Comparison of ENCODE assay signal across 9 mouse cellular contexts in the genomic region with DNA sequence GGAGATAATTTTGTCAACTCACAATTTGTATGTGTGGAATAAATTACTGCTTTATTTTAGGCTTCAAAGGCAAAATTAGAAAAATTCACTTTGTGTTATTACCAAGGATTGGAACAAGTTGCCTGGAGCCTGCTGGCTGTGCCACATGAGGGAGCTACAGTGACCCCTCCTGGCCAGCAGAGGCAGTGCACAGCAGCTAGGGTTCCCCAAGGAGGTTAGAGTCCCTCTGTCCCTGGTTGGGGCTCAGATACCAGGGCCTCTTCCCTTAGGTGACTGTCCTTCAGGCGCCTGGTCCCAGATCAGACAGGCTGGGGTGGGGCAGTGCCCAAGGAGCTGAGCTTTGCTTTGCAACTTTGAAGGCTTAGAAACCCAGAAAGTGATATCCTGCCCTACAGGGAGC. TPM values are rescaled to one million over a fixed set of nuclear protein-coding genes. Genes with fewer than 3 reads are reported as not detected.
DNase-seq lines count a peak whose midpoint lies in the region; ATAC-seq and TF ChIP-seq lines count a peak whose summit lies in the region.
"Had no signal": no experiment of that assay in that cellular context is flagged by ENCODE, and none has a peak within 500 bp of the region (broad histone marks: within the 10 kb centered on the region; RNA-seq: fewer than 3 reads in every experiment).

No protein-coding gene starts in this region.

- H3K27me3 ChIP-seq in ES-Bruce4 (ENCODE audit: control insufficient read depth, insufficient read depth, low read length, poor library complexity, severe bottlenecking) = no peaks in the 10 kb centered on the region
- H3K27me3 ChIP-seq: limb, embryonic 13.5 days had no signal

- no peak overlapping the region for H3K4me3 ChIP-seq in ES-Bruce4 (ENCODE audit: low read depth, low read length)
- H3K4me3 ChIP-seq: limb, embryonic 13.5 days had no signal

- no peaks in the 10 kb centered on the region for H3K9me3 ChIP-seq in ES-Bruce4 (replicated peaks; ENCODE audit: control insufficient read depth, insufficient read depth, low read length, poor library complexity, severe bottlenecking)

- TF ChIP-seq EP300 in ES-Bruce4 (IDR thresholded peaks at IDR 0.05; ENCODE audit: insufficient read depth, low read depth, low read length) = no peak

- peak; percentile 92 for ATAC-seq in megakaryocyte, adult 5-6 weeks (ENCODE audit: poor library complexity, severe bottlenecking)

- peak; percentile 87 for DNase-seq in adrenal gland, postnatal 14 days
- DNase-seq in embryo, embryonic 9.5 days (ENCODE audit: extremely low spot score) = peak; percentile 65
- DNase-seq in heart, postnatal 14 days = peak; percentile 81 to 86
- DNase-seq in left cerebral cortex, adult 11 months (ENCODE audit: low spot score) = peak; percentile 53
- DNase-seq in right cerebral cortex, postnatal 25 days = peak; percentile 45
- no peak for DNase-seq in yolk sac, embryonic 10.5 days (ENCODE audit: low spot score)

- H3K27ac ChIP-seq in ES-Bruce4 (ENCODE audit: insufficient read depth, low read length) = no peak overlapping the region
- H3K27ac ChIP-seq: limb, embryonic 13.5 days had no signal

- no peak overlapping the region for H3K9ac ChIP-seq in ES-Bruce4 (ENCODE audit: low read depth, poor library complexity, severe bottlenecking)
- H3K9ac ChIP-seq: limb, embryonic 13.5 days had no signal

- H3K4me1 ChIP-seq in ES-Bruce4 (ENCODE audit: control insufficient read depth, insufficient read depth, low read length) = no peaks in the 10 kb centered on the region
- H3K4me1 ChIP-seq: limb, embryonic 13.5 days had no signal

- intact Hi-C loops in heart, postnatal 14 days (cut with DNase I) = loop anchor here (1.0 to 2.0 kb wide), 3 partner anchors 52 to 151 kb away; partner anchors contain the start of gene Socs3

- TF ChIP-seq CTCF in ES-Bruce4 (IDR thresholded peaks at IDR 0.05; ENCODE audit: low read depth, low read length) = peak; percentile 94

- peaks cover 5% of the 10 kb centered on the region; the same call in 1 of the 2 replicates for H3K36me3 ChIP-seq in ES-Bruce4 (ENCODE audit: control insufficient read depth, insufficient read depth, low read length, poor library complexity, severe bottlenecking)

- TF ChIP-seq POLR2A in ES-Bruce4 (IDR thresholded peaks at IDR 0.05; ENCODE audit: insufficient read depth, low read length) = no peak

RNA-seq across cellular contexts. Expression of gene Pgs1, which starts 35.7 kb away (rescaled TPM):
- 31.5 and 35.5 TPM in 2 replicates for polyA plus RNA-seq in ES-Bruce4 (2011; ENCODE audit: insufficient read depth, insufficient read length, low read depth, missing spikeins)
- total RNA-seq in adrenal gland, postnatal 14 days (2021) = 32.9 and 39.2 TPM in 2 replicates
- total RNA-seq in heart, postnatal 14 days (2021) = 10 to 100 TPM; 20.5 to 22.3 TPM
- 18.7 and 22.4 TPM in 2 replicates for total RNA-seq in megakaryocyte, adult 5-6 weeks (2015)
- total RNA-seq in megakaryocyte, adult 5-6 weeks (2017) = 26.7 and 27.2 TPM in 2 replicates

RNA-seq across cellular contexts. Expression of gene Socs3, which starts 52.0 kb away (rescaled TPM):
- polyA plus RNA-seq in ES-Bruce4 (2011; ENCODE audit: insufficient read depth, insufficient read length, low read depth, missing spikeins) = 53.8 and 61.5 TPM in 2 replicates
- 4.8 and 6.5 TPM in 2 replicates for total RNA-seq in adrenal gland, postnatal 14 days (2021)
- 1 to 10 TPM; 4.1 to 5.1 TPM for total RNA-seq in heart, postnatal 14 days (2021)
- total RNA-seq in megakaryocyte, adult 5-6 weeks (2015) = 2.0 and 3.1 TPM in 2 replicates
- total RNA-seq in megakaryocyte, adult 5-6 weeks (2017) = 3.2 and 5.1 TPM in 2 replicates
